Mouse (Mus musculus) stomach, postnatal 0 days (tissue): Measurements from ENCODE around the gene Slc16a2. TPM values are rescaled to one million over a fixed set of nuclear protein-coding genes. Genes with fewer than 3 reads are reported as not detected.

Source experiments
- ATAC-seq: fragments of 200-750 bp; cut with Nextera tagmentation; 2 replicates; pipeline ENCODE4 v1.8.0; 2017; ENCODE audit not compliant: low FRiP score, low TSS enrichment
- DNase-seq: peaks from one replicate; pipeline ENCODE4 v3.0.0-alpha.2; 2016; ENCODE audit warnings: low spot score
- H3K27ac ChIP-seq: fragments of 300-500 bp; sonication (generic); replicated peaks from 2 replicates; pipeline ENCODE4 v1.5.1; 2014; ENCODE audit warnings: mild to moderate bottlenecking, control low read depth
- H3K27me3 ChIP-seq: fragments of 300-500 bp; sonication (generic); 2 replicates; pipeline ENCODE4 v1.6.1; 2014; ENCODE audit warnings: low read length; ENCODE audit not compliant: control insufficient read depth, insufficient read depth
- H3K36me3 ChIP-seq: fragments of 300-500 bp; sonication (generic); 2 replicates; pipeline ENCODE4 v1.6.1; 2014; ENCODE audit warnings: low read length, mixed read lengths; ENCODE audit not compliant: control insufficient read depth, insufficient read depth
- H3K4me1 ChIP-seq: fragments of 300-500 bp; sonication (generic); replicated peaks from 2 replicates; pipeline ENCODE4 v1.6.1; 2014; ENCODE audit warnings: antibody characterized with exemption; ENCODE audit not compliant: control insufficient read depth, insufficient read depth
- H3K4me2 ChIP-seq: fragments of 300-500 bp; sonication (generic); replicated peaks from 2 replicates; pipeline ENCODE4 v1.6.1; 2014; ENCODE audit warnings: low read depth, mild to moderate bottlenecking, control low read depth, moderate library complexity
- H3K4me3 ChIP-seq: fragments of 300-500 bp; sonication (generic); 2 replicates; pipeline ENCODE4 v1.5.1; 2014; ENCODE audit warnings: low read depth, low read length, control low read depth
- H3K9ac ChIP-seq: fragments of 300-500 bp; sonication (generic); 2 replicates; pipeline ENCODE4 v1.6.1; 2014; ENCODE audit warnings: mild to moderate bottlenecking, low read length, control low read depth, mixed read lengths
- H3K9me3 ChIP-seq: fragments of 300-500 bp; sonication (generic); 2 replicates; pipeline ENCODE4 v1.6.1; 2016; ENCODE audit warnings: low read length; ENCODE audit not compliant: control insufficient read depth
- CTCF ChIP-seq: IDR thresholded peaks from 2 replicates; pipeline ENCODE4 v1.5.1; 2016; ENCODE audit warnings: antibody characterized with exemption, low read depth, mild to moderate bottlenecking, moderate library complexity
- EP300 ChIP-seq: optimal IDR thresholded peaks from 2 replicates; pipeline ENCODE3; 2016; ENCODE audit warnings: antibody characterized with exemption
- WGBS: fragments of 180-500 bp; shearing (Covaris S2); extraction: QIAGEN DNeasy Blood & Tissue Kit; methylation state at CpG from one replicate; pipeline ENCODE4 v1.1.7; 2014; 5-methylcytosine and 5-hydroxymethylcytosine counted together
- polyA plus RNA-seq: library from polyadenylated mRNA; unstranded; fragments of >200 nt; fragmentation: Nextera tagmentation; extraction: Ambion mirVana; gene quantifications from 2 replicates; pipeline ENCODE4 v1.2.1, GENCODE M21; 2015

The Slc16a2 gene
- polyA plus RNA-seq, 1 experiment from 2014 or later = 5.5 TPM

DNA sequence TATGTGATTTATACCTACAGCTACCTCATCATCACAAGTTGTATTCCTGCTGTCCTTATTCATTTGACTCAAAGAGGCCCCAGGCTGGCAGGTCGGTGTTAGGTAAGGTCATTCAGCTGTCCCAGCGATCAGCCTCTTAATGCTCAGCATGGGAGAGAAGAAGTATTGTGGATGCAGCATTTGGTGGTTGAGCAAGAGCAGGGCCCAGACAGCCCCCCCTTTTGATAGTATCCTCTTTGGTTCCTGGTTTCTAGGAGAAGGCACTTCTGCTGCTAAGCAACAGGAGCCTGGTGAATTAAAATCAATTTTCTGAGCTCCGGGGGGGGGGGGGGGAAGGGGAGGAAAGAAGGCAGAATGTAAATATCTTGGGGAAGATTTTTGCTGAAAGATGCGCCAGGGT, 162.8 kb downstream of the Slc16a2 start:
- Histone ChIP-seq H3K4me2 (no peak overlapping the region), H3K27ac (no peak overlapping the region), H3K4me3 (no peak overlapping the region), H3K4me1 (no peaks in the 10 kb centered on the region), H3K9me3 (no peaks in the 10 kb centered on the region), H3K36me3 (no peaks in the 10 kb centered on the region), H3K9ac (no peak overlapping the region), H3K27me3 (no peaks in the 10 kb centered on the region)
- TF ChIP-seq EP300 (no peak), CTCF (no peak)
- WGBS = 72% methylated on average over 3 of the region's 4 CpGs
- DNase-seq (no peak), ATAC-seq (no peak)

DNA sequence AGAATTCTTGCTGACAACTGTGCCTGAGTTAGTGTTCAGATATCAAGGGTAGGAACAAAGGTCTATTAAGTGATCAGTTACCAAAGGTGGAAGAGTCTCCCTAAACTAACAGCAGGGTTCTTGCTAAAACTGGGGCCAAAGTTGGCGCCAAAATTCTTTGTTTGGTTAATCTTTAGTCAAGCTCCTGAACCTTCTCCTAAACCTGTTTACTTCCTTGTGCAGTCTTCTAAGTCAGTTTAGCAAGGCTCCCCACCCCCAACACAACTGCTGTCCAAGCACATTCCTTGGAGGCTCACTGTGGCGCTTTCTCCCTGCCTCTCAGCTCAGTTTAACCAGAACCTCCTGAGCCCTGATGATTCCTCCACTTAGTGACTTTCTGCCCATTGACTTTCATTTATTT, 168.8 kb downstream of the Slc16a2 start:
- DNase-seq = peak; percentile 13
- Histone ChIP-seq H3K4me1 (no peaks in the 10 kb centered on the region), H3K27me3 (no peaks in the 10 kb centered on the region), H3K9ac (no peak overlapping the region), H3K27ac (no peak overlapping the region), H3K9me3 (no peaks in the 10 kb centered on the region), H3K4me3 (no peak overlapping the region), H3K36me3 (no peaks in the 10 kb centered on the region), H3K4me2 (no peak overlapping the region)
- no peak for TF ChIP-seq EP300
- TF ChIP-seq CTCF = no peak
- ATAC-seq = no peak
- WGBS = 20% methylated on average over 2 of the region's 2 CpGs

- WGBS = 43% methylated on average over 1 of the region's 1 CpGs
- H3K27me3 ChIP-seq = no peaks in the 10 kb centered on the region
- no peaks in the 10 kb centered on the region for H3K36me3 ChIP-seq
- H3K4me3 ChIP-seq = no peak overlapping the region
- no peaks in the 10 kb centered on the region for H3K4me1 ChIP-seq
- no peak overlapping the region for H3K9ac ChIP-seq
- ATAC-seq (no peak), DNase-seq (no peak)
- H3K9me3 ChIP-seq = no peaks in the 10 kb centered on the region
- TF ChIP-seq CTCF = no peak
- TF ChIP-seq EP300 = no peak
- no peak overlapping the region for H3K27ac ChIP-seq
- no peak overlapping the region for H3K4me2 ChIP-seq
These were observed 169.7 kb downstream of the Slc16a2 start for GRCm38 (mm10) chrX:103652048-103652447.

Other genes starting within 250 kb of the Slc16a2 start
- not detected in 2 replicates for gene Zcchc13, start 191.4 kb downstream of the Slc16a2 start, polyA plus RNA-seq
- gene Rlim, start 159.3 kb upstream of the Slc16a2 start, polyA plus RNA-seq = 11.6 and 12.4 TPM in 2 replicates